Mouse (Mus musculus): ENCODE measurements around the gene Pnpla3.

- TF ChIP-seq CTCF (IDR thresholded peaks at IDR 0.05) (no peak), EP300 (IDR thresholded peaks at IDR 0.05) (no peak)
These were observed 26.7 kb upstream of the Pnpla3 start for GRCm38 (mm10) chr15:84140929-84141328.
